In the genomic region with DNA sequence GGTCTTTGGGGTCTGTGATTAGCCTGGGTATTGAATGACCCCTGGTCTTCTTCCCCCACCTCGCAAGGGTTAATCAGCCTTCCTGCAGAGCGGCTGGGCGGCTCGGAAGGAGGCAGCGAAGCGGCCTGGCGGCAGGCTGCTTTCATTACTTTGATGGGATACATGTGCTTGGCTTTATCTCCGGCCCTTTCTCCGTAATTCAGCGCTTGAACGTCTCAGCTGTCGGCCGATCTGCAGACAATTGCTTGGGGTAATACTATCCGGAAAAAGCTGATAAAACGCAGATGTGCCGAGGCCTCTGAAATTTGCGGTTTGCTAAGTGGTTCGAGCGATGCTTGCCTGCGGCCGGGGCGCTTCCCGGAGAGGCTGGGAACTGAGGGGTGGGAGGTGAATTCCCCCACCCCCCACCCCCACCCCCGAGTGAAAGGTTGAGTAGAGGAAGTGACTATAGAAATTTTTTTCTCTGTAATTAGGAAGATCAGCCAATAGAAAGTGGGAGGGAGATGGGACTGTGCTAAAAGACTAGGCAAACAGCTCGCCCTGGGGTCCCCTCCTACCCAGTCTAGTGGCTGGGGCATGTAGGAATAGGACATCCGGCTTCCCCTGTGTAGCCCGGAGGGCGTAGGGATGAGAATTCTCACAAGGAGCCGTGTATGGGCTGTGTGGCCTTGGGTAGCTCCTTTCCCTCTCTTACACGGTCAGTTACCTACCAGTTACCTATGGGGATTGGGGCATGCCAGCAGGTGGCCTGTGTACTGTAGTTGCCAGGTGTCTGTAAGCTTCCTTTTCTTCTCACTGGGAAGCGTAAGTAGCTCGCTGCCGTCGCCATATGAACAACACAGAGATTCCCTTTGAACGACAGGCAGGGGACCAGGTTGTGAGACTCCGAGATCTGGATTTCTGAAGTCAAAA, we compare ENCODE assay signal across 8 mouse cellular contexts.
DNase-seq lines count a peak whose midpoint lies in the region; ATAC-seq and TF ChIP-seq lines count a peak whose summit lies in the region.

No protein-coding gene starts in this region.

- no peak overlapping the region for H3K27ac ChIP-seq in lung, embryonic 15.5 days
- 0 out of 2 replicates have a peak overlapping the region, but pooled peaks have one; percentile 22 for H3K27ac ChIP-seq in heart, embryonic 11.5 days (ENCODE audit: low read depth, low read length)
- no peak overlapping the region for H3K27ac ChIP-seq in limb, embryonic 14.5 days (replicated peaks; ENCODE audit: low read depth, low read length)
- H3K27ac ChIP-seq in stomach, embryonic 14.5 days (ENCODE audit: low read length) = peak overlapping the region; percentile 52; the same call in 1 of the 2 replicates

- peaks cover 21% of the 10 kb centered on the region for H3K4me1 ChIP-seq in lung, embryonic 15.5 days
- peaks cover 18% of the 10 kb centered on the region for H3K4me1 ChIP-seq in heart, embryonic 11.5 days (ENCODE audit: control insufficient read depth, insufficient read depth, low read length)
- H3K4me1 ChIP-seq in limb, embryonic 14.5 days (ENCODE audit: control insufficient read depth, insufficient read depth, low read length) = peaks cover 19% of the 10 kb centered on the region
- peaks cover 14% of the 10 kb centered on the region; the same call in 1 of the 2 replicates for H3K4me1 ChIP-seq in stomach, embryonic 14.5 days (ENCODE audit: control insufficient read depth, insufficient read depth, low read length)

- WGBS in lung, embryonic 15.5 days = 6% methylated on average over 36 of the region's 36 CpGs
- WGBS in heart, embryonic 11.5 days (ENCODE audit: insufficient replicate concordance) = 1% methylated on average over 36 of the region's 36 CpGs
- 3% methylated on average over 36 of the region's 36 CpGs for WGBS in limb, embryonic 14.5 days
- 6% methylated on average over 36 of the region's 36 CpGs for WGBS in stomach, embryonic 14.5 days

- peaks cover 64% of the 10 kb centered on the region for H3K27me3 ChIP-seq in lung, embryonic 15.5 days
- H3K27me3 ChIP-seq in heart, embryonic 11.5 days (ENCODE audit: control insufficient read depth, insufficient read depth, low read length) = peaks cover 54% of the 10 kb centered on the region
- H3K27me3 ChIP-seq in limb, embryonic 14.5 days (ENCODE audit: control insufficient read depth, insufficient read depth, low read length) = peaks cover 49% of the 10 kb centered on the region
- peaks cover 5% of the 10 kb centered on the region; the same call in 1 of the 2 replicates for H3K27me3 ChIP-seq in stomach, embryonic 14.5 days (ENCODE audit: control insufficient read depth, insufficient read depth, low read length)

- no peak for TF ChIP-seq POLR2A in limb, embryonic 14.5 days (IDR thresholded peaks at IDR 0.05; ENCODE audit: borderline replicate concordance, extremely low read depth, insufficient read depth, insufficient read length)

- H3K4me3 ChIP-seq in lung, embryonic 15.5 days = peak overlapping the region; percentile 25
- peak overlapping the region; percentile 40 for H3K4me3 ChIP-seq in heart, embryonic 11.5 days (ENCODE audit: low read depth, low read length)
- H3K4me3 ChIP-seq in limb, embryonic 14.5 days (replicated peaks; ENCODE audit: low read length) = peak overlapping the region; percentile 23
- H3K4me3 ChIP-seq in stomach, embryonic 14.5 days (ENCODE audit: low read depth, low read length) = peak overlapping the region; percentile 14

- H3K9ac ChIP-seq in lung, embryonic 15.5 days = no peak overlapping the region
- H3K9ac ChIP-seq in heart, embryonic 11.5 days (ENCODE audit: low read depth, low read length) = no peak overlapping the region; the same call in 1 of the 2 replicates
- H3K9ac ChIP-seq in limb, embryonic 14.5 days (ENCODE audit: low read depth, low read length, severe bottlenecking) = 0 out of 2 replicates have a peak overlapping the region, but pooled peaks have one; percentile 16
- H3K9ac ChIP-seq in stomach, embryonic 14.5 days (replicated peaks; ENCODE audit: low read depth, low read length) = no peak overlapping the region

- no peak for DNase-seq in lung, adult 18-20 months
- peak; percentile 85 for DNase-seq in limb, embryonic 14.5 days (ENCODE audit: low spot score)
- DNase-seq in gastrocnemius, postnatal 4 days (ENCODE audit: low spot score in 2 of 2) = no peak
- DNase-seq in adipocyte (ENCODE audit: low spot score) = no peak
- no peak for DNase-seq in right cerebral cortex, adult 18-20 months

- peak; percentile 33; the same call in 1 of the 2 replicates for ATAC-seq in lung, embryonic 15.5 days (ENCODE audit: borderline replicate concordance, extremely low read depth, low FRiP score, low TSS enrichment)
- ATAC-seq in heart, embryonic 11.5 days (replicated peaks; ENCODE audit: insufficient number of reproducible peaks, low FRiP score, low TSS enrichment) = peak; percentile 47; the same call in 1 of the 2 replicates
- peak; percentile 84 for ATAC-seq in limb, embryonic 14.5 days (ENCODE audit: low FRiP score, low read depth)
- ATAC-seq in stomach, embryonic 14.5 days (ENCODE audit: insufficient number of reproducible peaks, insufficient read depth, low FRiP score, low read depth) = peak; percentile 82; the same call in 1 of the 2 replicates

- no peaks in the 10 kb centered on the region for H3K9me3 ChIP-seq in lung, embryonic 15.5 days
- H3K9me3 ChIP-seq in heart, embryonic 11.5 days (replicated peaks; ENCODE audit: control insufficient read depth, low read length) = no peaks in the 10 kb centered on the region
- no peaks in the 10 kb centered on the region for H3K9me3 ChIP-seq in limb, embryonic 14.5 days (ENCODE audit: control insufficient read depth, low read length)
- no peaks in the 10 kb centered on the region for H3K9me3 ChIP-seq in stomach, embryonic 14.5 days (ENCODE audit: control insufficient read depth, low read depth, low read length)

- H3K4me2 ChIP-seq in lung, embryonic 15.5 days = peak overlapping the region; percentile 56
- peak overlapping the region; percentile 75 for H3K4me2 ChIP-seq in heart, embryonic 11.5 days
- peak overlapping the region; percentile 51 for H3K4me2 ChIP-seq in limb, embryonic 14.5 days (replicated peaks; ENCODE audit: low read depth, low read length, severe bottlenecking)
- peak overlapping the region; percentile 35 for H3K4me2 ChIP-seq in stomach, embryonic 14.5 days (replicated peaks; ENCODE audit: low read depth, low read length)

- H3K36me3 ChIP-seq in lung, embryonic 15.5 days = no peaks in the 10 kb centered on the region
- H3K36me3 ChIP-seq in heart, embryonic 11.5 days (ENCODE audit: control insufficient read depth, insufficient read depth, low read length) = no peaks in the 10 kb centered on the region
- H3K36me3 ChIP-seq in limb, embryonic 14.5 days (ENCODE audit: control insufficient read depth, insufficient read depth, low read length) = no peaks in the 10 kb centered on the region
- no peaks in the 10 kb centered on the region for H3K36me3 ChIP-seq in stomach, embryonic 14.5 days (ENCODE audit: control insufficient read depth, insufficient read depth, low read length)

Comparison
In these comparisons a context has a peak if more than half of its experiments do, and no peak if none do; other contexts are left out.
1. ATAC-seq: peak in every context shown above with its lines; median percentile 84 in limb, embryonic 14.5 days; 82 in stomach, embryonic 14.5 days; 47 in heart, embryonic 11.5 days; 33 in lung, embryonic 15.5 days.
2. H3K27ac ChIP-seq: peak in heart, embryonic 11.5 days (single experiment) and stomach, embryonic 14.5 days (single experiment); none in lung, embryonic 15.5 days (single experiment) and limb, embryonic 14.5 days (single experiment).
3. Peak in every context shown above with its lines, with median percentiles within 50 percentile points of each other: H3K4me2 ChIP-seq and H3K4me3 ChIP-seq.